Mouse (Mus musculus) MEL (cell line): ENCODE results near the gene Nepn.

Experiments used
- CHD2 ChIP-seq: IDR thresholded peaks from 2 replicates; pipeline ENCODE4 v1.6.1; 2011; ENCODE audit warnings: low read length, improper control_type of control experiment
- CTCF ChIP-seq, 3 experiments: IDR thresholded peaks in 2 of 3; conservative IDR thresholded peaks in 1 of 3; 2 replicates each; pipeline ENCODE4 v1.5.1; 2011 to 2012; ENCODE audit warnings: low read length in 3 of 3, low read depth in 2 of 3, mild to moderate bottlenecking in 2 of 3, improper control_type of control experiment in 1 of 3, inconsistent platforms in 1 of 3, mixed read lengths in 1 of 3, moderate library complexity in 1 of 3; ENCODE audit not compliant: control insufficient read depth in 1 of 3, insufficient read depth in 1 of 3, poor library complexity in 1 of 3, severe bottlenecking in 1 of 3
- HCFC1 ChIP-seq: IDR thresholded peaks from 2 replicates; pipeline ENCODE4 v1.6.1; 2012; ENCODE audit warnings: low read depth, mild to moderate bottlenecking, inconsistent platforms, low read length, improper control_type of control experiment, moderate library complexity
- MAX ChIP-seq: IDR thresholded peaks from 2 replicates; pipeline ENCODE4 v1.6.1; 2011; ENCODE audit warnings: low read length, improper control_type of control experiment
- POLR2A ChIP-seq, 2 experiments: IDR thresholded peaks; 2 replicates each; pipeline ENCODE4 v1.6.1; 2011 to 2012; ENCODE audit warnings: low read length in 2 of 2, mild to moderate bottlenecking in 2 of 2, control low read depth in 1 of 2, improper control_type of control experiment in 1 of 2, low read depth in 1 of 2, moderate library complexity in 1 of 2; ENCODE audit not compliant: control insufficient read depth in 1 of 2, insufficient read depth in 1 of 2, poor library complexity in 1 of 2
- POLR2AphosphoS2 ChIP-seq: IDR thresholded peaks from 2 replicates; pipeline ENCODE4 v1.6.1; 2011; ENCODE audit warnings: low read length, improper control_type of control experiment
- RAD21 ChIP-seq: IDR thresholded peaks from 2 replicates; pipeline ENCODE4 v1.6.1; 2011; ENCODE audit warnings: mild to moderate bottlenecking, low read depth, low read length, improper control_type of control experiment
- TAL1 ChIP-seq: IDR thresholded peaks from 2 replicates; pipeline ENCODE4 v1.6.1; 2012; ENCODE audit warnings: mild to moderate bottlenecking, inconsistent platforms, low read length, moderate library complexity, mixed read lengths
- TBP ChIP-seq: IDR thresholded peaks from 2 replicates; pipeline ENCODE4 v1.8.0; 2011; ENCODE audit warnings: low read depth, low read length, improper control_type of control experiment
- USF1 ChIP-seq: IDR thresholded peaks from 2 replicates; pipeline ENCODE4 v1.6.1; 2014; ENCODE audit warnings: low read depth, mild to moderate bottlenecking, inconsistent platforms, low read length, improper control_type of control experiment, moderate library complexity
- ZKSCAN1 ChIP-seq: IDR thresholded peaks from 2 replicates; pipeline ENCODE4 v1.6.1; 2012; ENCODE audit warnings: low read depth, mild to moderate bottlenecking, inconsistent platforms, low read length, improper control_type of control experiment, moderate library complexity

- TF ChIP-seq HCFC1: no peak
- no peak for TF ChIP-seq USF1
- no peak for TF ChIP-seq CTCF (IDR thresholded peaks at IDR 0.05 in 2 of 3, conservative IDR thresholded peaks at IDR 0.05 in 1 of 3; ENCODE audit: control insufficient read depth in 1 of 3, insufficient read depth in 1 of 3, low read depth in 2 of 3, low read length in 3 of 3, poor library complexity in 1 of 3, severe bottlenecking in 1 of 3)
- no peak for TF ChIP-seq MAX
- no peak for TF ChIP-seq POLR2A (IDR thresholded peaks at IDR 0.05; ENCODE audit: control insufficient read depth in 1 of 2, insufficient read depth in 1 of 2, low read depth in 1 of 2, low read length in 2 of 2, poor library complexity in 1 of 2)
- no peak for TF ChIP-seq ZKSCAN1
- no peak for TF ChIP-seq CHD2
- TF ChIP-seq POLR2AphosphoS2: no peak
- no peak for TF ChIP-seq RAD21
- TF ChIP-seq TBP: no peak
- TF ChIP-seq TAL1: no peak
Observed at GRCm38 (mm10) chr10:52396647-52397046, 7.9 kb downstream of the Nepn start.
